Mouse (Mus musculus): ENCODE measurements around the gene Srr. TPM values are rescaled to one million over a fixed set of nuclear protein-coding genes. Genes with fewer than 3 reads are reported as not detected.

The Srr gene
- polyA plus RNA-seq, 1 experiment = 2.9 TPM

GRCm38 (mm10) chr11:74924149-74924548, 1.6 kb downstream of the Srr start:
- TF ChIP-seq USF1 (IDR thresholded peaks at IDR 0.05; ENCODE audit: low read depth) = peak; percentile 53
- TF ChIP-seq MYOG (IDR thresholded peaks at IDR 0.05; ENCODE audit: control insufficient read depth, extremely low read depth, insufficient read length) = no peak
- no peak for TF ChIP-seq CEBPB (IDR thresholded peaks at IDR 0.05; ENCODE audit: low read depth)
- no peak for TF ChIP-seq MYOD1 (IDR thresholded peaks at IDR 0.05; ENCODE audit: control insufficient read depth, insufficient read length, low read depth)
- no peaks in the 10 kb centered on the region for H3K27me3 ChIP-seq (ENCODE audit: control insufficient read depth, insufficient read depth, insufficient read length)
- no peak overlapping the region for H3ac ChIP-seq (ENCODE audit: control insufficient read depth, insufficient read length, low read depth)
- peaks cover 3% of the 10 kb centered on the region for H3K36me3 ChIP-seq (ENCODE audit: control insufficient read depth, insufficient read depth)
- H3K79me2 ChIP-seq (ENCODE audit: control insufficient read depth, insufficient read depth) = peaks cover 62% of the 10 kb centered on the region
- peaks cover 36% of the 10 kb centered on the region for H3K79me3 ChIP-seq (ENCODE audit: low read depth)
- no peak overlapping the region for H3K4me3 ChIP-seq (ENCODE audit: insufficient read depth, poor library complexity, severe bottlenecking)

DNA sequence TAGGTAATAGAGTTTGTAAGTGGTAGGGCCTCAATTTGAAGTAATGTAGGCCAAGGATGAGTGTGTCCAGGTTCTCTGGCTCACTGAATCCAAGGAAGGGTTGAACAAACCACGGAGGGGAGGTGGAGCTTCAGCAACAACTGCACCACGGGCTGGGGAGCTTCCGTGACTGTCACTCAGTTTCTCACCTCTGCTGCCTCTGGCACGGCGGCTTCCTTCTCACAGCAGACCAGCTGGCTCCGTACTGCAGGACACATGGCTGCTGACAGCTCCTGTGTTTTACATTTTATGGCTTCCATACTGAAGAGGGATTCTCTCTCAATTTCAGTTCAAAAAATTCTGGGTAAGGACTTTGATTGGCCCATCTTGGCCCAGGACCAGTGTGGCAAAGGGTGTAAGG, 6.5 kb downstream of the Srr start:
- H3ac ChIP-seq (ENCODE audit: control insufficient read depth, insufficient read length, low read depth) = no peak overlapping the region
- H3K27me3 ChIP-seq (ENCODE audit: control insufficient read depth, insufficient read depth, insufficient read length) = no peaks in the 10 kb centered on the region

DNA sequence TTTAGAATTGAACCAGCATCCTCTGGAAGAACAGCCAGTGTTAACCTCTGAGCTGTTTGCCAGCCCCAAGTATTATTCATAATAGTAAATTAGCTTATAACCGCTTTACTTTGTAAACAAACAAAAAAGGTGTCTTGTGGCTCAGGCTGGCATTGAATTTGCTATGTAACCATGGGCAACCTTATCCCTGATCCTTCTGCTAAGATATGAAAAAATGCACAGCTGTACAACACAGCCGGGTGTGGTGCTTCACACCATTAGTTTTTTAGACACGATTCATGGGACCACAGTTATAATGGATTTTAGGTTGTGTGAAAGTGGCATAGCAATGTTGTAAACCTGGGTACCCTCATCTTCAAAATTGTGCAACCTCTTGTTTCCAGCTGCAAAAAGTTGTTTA, 13.3 kb downstream of the Srr start:
- no peaks in the 10 kb centered on the region for H3K27me3 ChIP-seq (ENCODE audit: control insufficient read depth, insufficient read depth, insufficient read length)
- H3K79me3 ChIP-seq (ENCODE audit: low read depth) = no peaks in the 10 kb centered on the region
- no peaks in the 10 kb centered on the region for H3K79me2 ChIP-seq (ENCODE audit: control insufficient read depth, insufficient read depth)
- TF ChIP-seq USF1 (IDR thresholded peaks at IDR 0.05; ENCODE audit: low read depth) = no peak
- TF ChIP-seq CEBPB (IDR thresholded peaks at IDR 0.05; ENCODE audit: low read depth) = no peak
- no peak for TF ChIP-seq MYOD1 (IDR thresholded peaks at IDR 0.05; ENCODE audit: control insufficient read depth, insufficient read length, low read depth)
- TF ChIP-seq FOSL1 (IDR thresholded peaks at IDR 0.05; ENCODE audit: insufficient read depth, low read length, poor library complexity, severe bottlenecking) = no peak
- TF ChIP-seq MAX (IDR thresholded peaks at IDR 0.05) = no peak
- no peak for TF ChIP-seq MYOG (IDR thresholded peaks at IDR 0.05; ENCODE audit: control insufficient read depth, extremely low read depth, insufficient read length)
- no peak for TF ChIP-seq CTCF (IDR thresholded peaks at IDR 0.05; ENCODE audit: control insufficient read depth, insufficient read depth, insufficient read length)
- H3K4me3 ChIP-seq (ENCODE audit: insufficient read depth, poor library complexity, severe bottlenecking) = no peak overlapping the region
- no peak overlapping the region for H3ac ChIP-seq (ENCODE audit: control insufficient read depth, insufficient read length, low read depth)
- H3K36me3 ChIP-seq (ENCODE audit: control insufficient read depth, insufficient read depth) = peaks cover 28% of the 10 kb centered on the region

More for the DNA sequence above, 6.5 kb downstream of the Srr start:
- no peak for TF ChIP-seq MYOD1 (IDR thresholded peaks at IDR 0.05; ENCODE audit: control insufficient read depth, insufficient read length, low read depth)
- no peak for TF ChIP-seq MAX (IDR thresholded peaks at IDR 0.05)
- no peak for TF ChIP-seq CTCF (IDR thresholded peaks at IDR 0.05; ENCODE audit: control insufficient read depth, insufficient read depth, insufficient read length)
- no peak for TF ChIP-seq MYOG (IDR thresholded peaks at IDR 0.05; ENCODE audit: control insufficient read depth, extremely low read depth, insufficient read length)
- TF ChIP-seq USF1 (IDR thresholded peaks at IDR 0.05; ENCODE audit: low read depth) = no peak
- TF ChIP-seq CEBPB (IDR thresholded peaks at IDR 0.05; ENCODE audit: low read depth) = no peak
- H3K79me3 ChIP-seq (ENCODE audit: low read depth) = peaks cover 5% of the 10 kb centered on the region
- peaks cover 17% of the 10 kb centered on the region for H3K36me3 ChIP-seq (ENCODE audit: control insufficient read depth, insufficient read depth)
- H3K4me3 ChIP-seq (ENCODE audit: insufficient read depth, poor library complexity, severe bottlenecking) = no peak overlapping the region
- H3K79me2 ChIP-seq (ENCODE audit: control insufficient read depth, insufficient read depth) = peaks cover 18% of the 10 kb centered on the region

GRCm38 (mm10) chr11:74909978-74910377, 15.8 kb downstream of the Srr start:
- TF ChIP-seq MAX (IDR thresholded peaks at IDR 0.05) (no peak), USF1 (IDR thresholded peaks at IDR 0.05; ENCODE audit: low read depth) (no peak)
- peaks cover 10% of the 10 kb centered on the region for H3K79me2 ChIP-seq (ENCODE audit: control insufficient read depth, insufficient read depth)
- H3K4me3 ChIP-seq (ENCODE audit: insufficient read depth, poor library complexity, severe bottlenecking) = no peak overlapping the region
- H3K36me3 ChIP-seq (ENCODE audit: control insufficient read depth, insufficient read depth) = peaks cover 54% of the 10 kb centered on the region
- no peak overlapping the region for H3ac ChIP-seq (ENCODE audit: control insufficient read depth, insufficient read length, low read depth)
- peaks cover under 1% of the 10 kb centered on the region for H3K79me3 ChIP-seq (ENCODE audit: low read depth)
- no peaks in the 10 kb centered on the region for H3K27me3 ChIP-seq (ENCODE audit: control insufficient read depth, insufficient read depth, insufficient read length)

GRCm38 (mm10) chr11:74908618-74909399, 16.9 kb downstream of the Srr start:
- H3K27me3 ChIP-seq (ENCODE audit: control insufficient read depth, insufficient read depth, insufficient read length) = no peaks in the 10 kb centered on the region
- TF ChIP-seq MYOG (IDR thresholded peaks at IDR 0.05; ENCODE audit: control insufficient read depth, extremely low read depth, insufficient read length) (no peak), MAX (IDR thresholded peaks at IDR 0.05) (no peak), USF1 (IDR thresholded peaks at IDR 0.05; ENCODE audit: low read depth) (no peak), CTCF (IDR thresholded peaks at IDR 0.05; ENCODE audit: control insufficient read depth, insufficient read depth, insufficient read length) (no peak), FOSL1 (IDR thresholded peaks at IDR 0.05; ENCODE audit: insufficient read depth, low read length, poor library complexity, severe bottlenecking) (no peak), CEBPB (IDR thresholded peaks at IDR 0.05; ENCODE audit: low read depth) (no peak), MYOD1 (IDR thresholded peaks at IDR 0.05; ENCODE audit: control insufficient read depth, insufficient read length, low read depth) (no peak)
- no peak overlapping the region for H3ac ChIP-seq (ENCODE audit: control insufficient read depth, insufficient read length, low read depth)
- peaks cover 65% of the 10 kb centered on the region for H3K36me3 ChIP-seq (ENCODE audit: control insufficient read depth, insufficient read depth)
- peaks cover 3% of the 10 kb centered on the region for H3K79me3 ChIP-seq (ENCODE audit: low read depth)
- no peak overlapping the region for H3K4me3 ChIP-seq (ENCODE audit: insufficient read depth, poor library complexity, severe bottlenecking)
- H3K79me2 ChIP-seq (ENCODE audit: control insufficient read depth, insufficient read depth) = peaks cover 22% of the 10 kb centered on the region

DNA sequence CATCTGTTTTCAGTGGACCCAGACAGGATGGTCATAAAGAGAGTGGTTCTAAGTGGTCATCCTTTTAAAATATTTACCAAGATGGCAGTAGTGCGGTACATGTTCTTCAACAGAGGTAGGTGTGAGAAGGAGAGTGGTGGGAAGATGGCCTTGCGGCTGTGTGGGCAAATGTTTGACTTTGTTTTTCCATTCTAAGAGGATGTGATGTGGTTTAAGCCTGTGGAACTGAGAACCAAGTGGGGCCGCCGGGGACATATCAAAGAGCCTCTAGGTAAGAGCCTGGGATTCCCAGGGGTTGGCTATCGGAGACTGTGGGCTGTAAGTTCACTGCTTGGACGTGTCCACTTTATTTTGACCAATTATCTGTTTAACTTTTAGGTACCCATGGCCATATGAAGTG, 17.9 kb downstream of the Srr start:
- peaks cover 75% of the 10 kb centered on the region for H3K36me3 ChIP-seq (ENCODE audit: control insufficient read depth, insufficient read depth)

More for the DNA sequence above, 17.9 kb downstream of the Srr start:
- Histone ChIP-seq H3K79me2 (ENCODE audit: control insufficient read depth, insufficient read depth) (peaks cover 31% of the 10 kb centered on the region), H3ac (ENCODE audit: control insufficient read depth, insufficient read length, low read depth) (no peak overlapping the region), H3K4me3 (ENCODE audit: insufficient read depth, poor library complexity, severe bottlenecking) (no peak overlapping the region), H3K79me3 (ENCODE audit: low read depth) (peaks cover 10% of the 10 kb centered on the region), H3K27me3 (ENCODE audit: control insufficient read depth, insufficient read depth, insufficient read length) (no peaks in the 10 kb centered on the region)
- TF ChIP-seq USF1 (IDR thresholded peaks at IDR 0.05; ENCODE audit: low read depth) = no peak
- TF ChIP-seq CEBPB (IDR thresholded peaks at IDR 0.05; ENCODE audit: low read depth) = no peak
- TF ChIP-seq MYOG (IDR thresholded peaks at IDR 0.05; ENCODE audit: control insufficient read depth, extremely low read depth, insufficient read length) = no peak
- TF ChIP-seq MYOD1 (IDR thresholded peaks at IDR 0.05; ENCODE audit: control insufficient read depth, insufficient read length, low read depth) = no peak
- no peak for TF ChIP-seq FOSL1 (IDR thresholded peaks at IDR 0.05; ENCODE audit: insufficient read depth, low read length, poor library complexity, severe bottlenecking)
- TF ChIP-seq MAX (IDR thresholded peaks at IDR 0.05) = no peak
- TF ChIP-seq CTCF (IDR thresholded peaks at IDR 0.05; ENCODE audit: control insufficient read depth, insufficient read depth, insufficient read length) = no peak

All from C2C12 (cell line).